ENCODE assay signal across 9 mouse cellular contexts in genomic region chr3:27320613-27321495, GRCm38 (mm10). TPM values are rescaled to one million over a fixed set of nuclear protein-coding genes. Genes with fewer than 3 reads are reported as not detected.
DNase-seq lines count a peak whose midpoint lies in the region; ATAC-seq and TF ChIP-seq lines count a peak whose summit lies in the region.
"Had no signal": no experiment of that assay in that cellular context is flagged by ENCODE, and none has a peak within 500 bp of the region (broad histone marks: within the 10 kb centered on the region; RNA-seq: fewer than 3 reads in every experiment).

No protein-coding gene starts in this region.

- H3K9me3 ChIP-seq in heart, embryonic 16.5 days (replicated peaks; ENCODE audit: control insufficient read depth, low read length) = no peaks in the 10 kb centered on the region
- no peaks in the 10 kb centered on the region for H3K9me3 ChIP-seq in stomach, postnatal 0 days (ENCODE audit: control insufficient read depth, low read length)
- H3K9me3 ChIP-seq: liver, embryonic 13.5 days had no signal

- peaks cover 6% of the 10 kb centered on the region for H3K4me1 ChIP-seq in heart, embryonic 16.5 days (ENCODE audit: control insufficient read depth, insufficient read depth, low read length)
- H3K4me1 ChIP-seq in stomach, postnatal 0 days (replicated peaks; ENCODE audit: control insufficient read depth, insufficient read depth) = no peaks in the 10 kb centered on the region

- no peak overlapping the region for H3K9ac ChIP-seq in heart, embryonic 16.5 days (ENCODE audit: low read length)
- H3K9ac ChIP-seq in stomach, postnatal 0 days (ENCODE audit: low read length) = no peak overlapping the region
- H3K9ac ChIP-seq: liver, embryonic 13.5 days had no signal

- TF ChIP-seq CTCF in layer of hippocampus, adult 2 months (conservative IDR thresholded peaks at IDR 0.05) = no peak
- no peak for TF ChIP-seq CTCF in stomach, postnatal 0 days (IDR thresholded peaks at IDR 0.05; ENCODE audit: low read depth)

- DNase-seq in layer of hippocampus, adult 2 months (ENCODE audit: low spot score in 2 of 2) = no peak
- no peak for DNase-seq in layer of hippocampus, postnatal 25 days (ENCODE audit: extremely low spot score in 1 of 2, low spot score in 1 of 2)
- peak; percentile 71 for DNase-seq in kidney, postnatal 10 days
- DNase-seq in frontal cortex, adult 2 months (ENCODE audit: extremely low spot score in 1 of 2, low spot score in 1 of 2) = no peak
- no peak for DNase-seq in stomach, postnatal 0 days (ENCODE audit: low spot score)
- DNase-seq: liver, embryonic 13.5 days had no signal

- TF ChIP-seq EP300 in stomach, postnatal 0 days (optimal IDR thresholded peaks at IDR 0.05) = no peak

- H3K4me3 ChIP-seq in layer of hippocampus, adult 2 months = peak overlapping the region; percentile 11
- no peak overlapping the region for H3K4me3 ChIP-seq in heart, embryonic 16.5 days (ENCODE audit: low read length)
- no peak overlapping the region for H3K4me3 ChIP-seq in stomach, postnatal 0 days (ENCODE audit: low read depth, low read length)
- H3K4me3 ChIP-seq: liver, embryonic 13.5 days; myocyte had no signal

- 60% methylated on average over 9 of the region's 9 CpGs for WGBS in heart, embryonic 16.5 days
- WGBS in stomach, postnatal 0 days = 69% methylated on average over 9 of the region's 9 CpGs

- H3K4me2 ChIP-seq in heart, embryonic 16.5 days (ENCODE audit: low read depth, low read length) = no peak overlapping the region
- H3K4me2 ChIP-seq in stomach, postnatal 0 days (replicated peaks; ENCODE audit: low read depth) = no peak overlapping the region
- H3K4me2 ChIP-seq: liver, embryonic 13.5 days had no signal

- peak overlapping the region; percentile 49; the same call in 1 of the 2 replicates for H3K27ac ChIP-seq in layer of hippocampus, adult 2 months
- peak overlapping the region; percentile 62 for H3K27ac ChIP-seq in heart, embryonic 16.5 days (ENCODE audit: low read length)
- H3K27ac ChIP-seq in stomach, postnatal 0 days (replicated peaks) = no peak overlapping the region
- H3K27ac ChIP-seq: liver, embryonic 13.5 days had no signal

- H3K36me3 ChIP-seq in heart, embryonic 16.5 days (ENCODE audit: control insufficient read depth, insufficient read depth) = no peaks in the 10 kb centered on the region
- no peaks in the 10 kb centered on the region for H3K36me3 ChIP-seq in stomach, postnatal 0 days (ENCODE audit: control insufficient read depth, insufficient read depth, low read length)
- H3K36me3 ChIP-seq: liver, embryonic 13.5 days had no signal

- H3K27me3 ChIP-seq in heart, embryonic 16.5 days (ENCODE audit: control insufficient read depth, insufficient read depth, low read length) = no peaks in the 10 kb centered on the region
- H3K27me3 ChIP-seq in stomach, postnatal 0 days (ENCODE audit: control insufficient read depth, insufficient read depth, low read length) = no peaks in the 10 kb centered on the region
- H3K27me3 ChIP-seq: liver, embryonic 13.5 days had no signal

- ATAC-seq in heart, embryonic 16.5 days (replicated peaks; ENCODE audit: extremely low read depth, insufficient read depth, low FRiP score) = peak; percentile 67
- peak; percentile 88 for ATAC-seq in megakaryocyte-erythroid progenitor cell, adult 5-6 weeks (replicated peaks; ENCODE audit: low FRiP score, low TSS enrichment, poor library complexity, severe bottlenecking)
- ATAC-seq in stomach, postnatal 0 days (ENCODE audit: low FRiP score, low TSS enrichment) = no peak

RNA-seq across cellular contexts. Expression of gene Tnfsf10, which starts 4.0 kb away (rescaled TPM):
- 1 to 10 TPM in 1 of 2 experiments, under 1 TPM in 1; 0.83 to 1.4 TPM for total RNA-seq in layer of hippocampus, adult 2 months (2021)
- 1 to 10 TPM in 1 of 2 experiments, under 1 TPM in 1; 0.44 to 1.5 TPM for total RNA-seq in layer of hippocampus, postnatal 25 days (2021)
- polyA plus RNA-seq in heart, embryonic 16.5 days (2015; fragmentation: Nextera tagmentation; extraction: Ambion mirVana) = 0.84 and 1.00 TPM in 2 replicates
- total RNA-seq in megakaryocyte-erythroid progenitor cell, adult 5-6 weeks (2014; fragmentation: Nextera tagmentation) = 3.8 and 12.4 TPM in 2 replicates
- 0.70 and 4.2 TPM in 2 replicates for total RNA-seq in megakaryocyte-erythroid progenitor cell, adult 5-6 weeks (2017)
- polyA plus RNA-seq in frontal cortex, adult 2 months (2012; rRNA removed) = 2.0 and 2.2 TPM in 2 replicates
- 0.30 and 0.39 TPM in 2 replicates for polyA plus RNA-seq in stomach, postnatal 0 days (2015; fragmentation: Nextera tagmentation; extraction: Ambion mirVana)
- polyA plus RNA-seq: myocyte had no signal

RNA-seq across cellular contexts. Expression of gene Ghsr, which starts 50.3 kb away (rescaled TPM):
- total RNA-seq in layer of hippocampus, adult 2 months (2021) = 1 to 10 TPM in 1 of 2 experiments, under 1 TPM in 1; 0.93 to 1.8 TPM
- 1 to 10 TPM in 1 of 2 experiments, under 1 TPM in 1; 0.99 to 1.1 TPM for total RNA-seq in layer of hippocampus, postnatal 25 days (2021)
- polyA plus RNA-seq in heart, embryonic 16.5 days (2015; fragmentation: Nextera tagmentation; extraction: Ambion mirVana) = not detected in 2 replicates
- total RNA-seq in megakaryocyte-erythroid progenitor cell, adult 5-6 weeks (2014; fragmentation: Nextera tagmentation) = not detected in 2 replicates
- total RNA-seq in megakaryocyte-erythroid progenitor cell, adult 5-6 weeks (2017) = not detected in 2 replicates
- 0.02 TPM in 1 of 2 replicates, not detected in the other for polyA plus RNA-seq in frontal cortex, adult 2 months (2012; rRNA removed)
- polyA plus RNA-seq in stomach, postnatal 0 days (2015; fragmentation: Nextera tagmentation; extraction: Ambion mirVana) = not detected in 2 replicates
- polyA plus RNA-seq: liver, embryonic 13.5 days; myocyte had no signal
